16 mouse cellular contexts compared by ENCODE assay signal in the genomic region with DNA sequence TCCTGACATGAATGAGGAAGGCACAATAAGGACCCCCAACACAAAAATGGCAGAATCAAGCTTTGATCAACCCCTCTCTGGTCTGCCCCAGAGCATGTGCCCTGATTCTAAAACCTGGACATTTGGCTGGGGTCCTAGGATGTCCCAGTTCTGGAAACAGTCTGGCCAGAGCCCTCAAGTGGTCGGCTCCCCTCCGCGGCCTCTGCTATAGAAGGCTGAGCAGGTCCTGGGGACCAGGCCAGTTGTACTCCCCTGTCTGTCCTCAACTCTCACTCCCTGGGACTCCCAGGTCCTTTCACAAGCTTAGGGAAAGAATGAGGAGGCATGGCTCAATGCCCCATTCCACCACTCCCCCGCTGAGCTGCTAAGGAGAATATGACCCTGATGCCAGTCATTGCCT. TPM values are rescaled to one million over a fixed set of nuclear protein-coding genes. Genes with fewer than 3 reads are reported as not detected.
A peak's percentile ranks its signal among the peaks of the same experiment; 100 is the strongest.
DNase-seq lines count a peak whose midpoint lies in the region; ATAC-seq lines count a peak whose summit lies in the region.
"Had no signal": no experiment of that assay in that cellular context is flagged by ENCODE, and none has a peak within 500 bp of the region (broad histone marks: within the 10 kb centered on the region; RNA-seq: fewer than 3 reads in every experiment).

No protein-coding gene starts in this region.

- peak overlapping the region; percentile 69; the same call in 1 of the 2 replicates for H3K4me2 ChIP-seq in forebrain, embryonic 12.5 days
- H3K4me2 ChIP-seq in forebrain, embryonic 16.5 days (ENCODE audit: low read length) = no peak overlapping the region
- H3K4me2 ChIP-seq in midbrain, embryonic 12.5 days (replicated peaks) = no peak overlapping the region; the same call in 1 of the 2 replicates
- no peak overlapping the region; the same call in 1 of the 2 replicates for H3K4me2 ChIP-seq in midbrain, embryonic 13.5 days (replicated peaks)
- H3K4me2 ChIP-seq in stomach, embryonic 15.5 days = peak overlapping the region; percentile 89

- 9% methylated on average over 4 of the region's 4 CpGs for WGBS in forebrain, embryonic 12.5 days
- 9% methylated on average over 4 of the region's 4 CpGs for WGBS in forebrain, embryonic 16.5 days
- 12% methylated on average over 4 of the region's 4 CpGs for WGBS in midbrain, embryonic 12.5 days
- 17% methylated on average over 4 of the region's 4 CpGs for WGBS in midbrain, embryonic 13.5 days
- WGBS in stomach, embryonic 15.5 days = 37% methylated on average over 4 of the region's 4 CpGs

- no peaks in the 10 kb centered on the region for H3K36me3 ChIP-seq in forebrain, embryonic 12.5 days (replicated peaks)
- H3K36me3 ChIP-seq in forebrain, embryonic 16.5 days (ENCODE audit: control insufficient read depth, insufficient read depth) = no peaks in the 10 kb centered on the region
- H3K36me3 ChIP-seq in midbrain, embryonic 12.5 days = no peaks in the 10 kb centered on the region
- no peaks in the 10 kb centered on the region for H3K36me3 ChIP-seq in midbrain, embryonic 13.5 days
- no peaks in the 10 kb centered on the region for H3K36me3 ChIP-seq in stomach, embryonic 15.5 days

- no peaks in the 10 kb centered on the region for H3K9me3 ChIP-seq in forebrain, embryonic 12.5 days
- H3K9me3 ChIP-seq in forebrain, embryonic 16.5 days (ENCODE audit: control insufficient read depth, low read length) = no peaks in the 10 kb centered on the region
- no peaks in the 10 kb centered on the region for H3K9me3 ChIP-seq in midbrain, embryonic 12.5 days
- no peaks in the 10 kb centered on the region for H3K9me3 ChIP-seq in midbrain, embryonic 13.5 days
- no peaks in the 10 kb centered on the region for H3K9me3 ChIP-seq in stomach, embryonic 15.5 days

- peaks cover 90% of the 10 kb centered on the region for H3K27me3 ChIP-seq in forebrain, embryonic 12.5 days
- H3K27me3 ChIP-seq in forebrain, embryonic 16.5 days (replicated peaks; ENCODE audit: control insufficient read depth, insufficient read depth, low read length) = peaks cover 51% of the 10 kb centered on the region
- H3K27me3 ChIP-seq in midbrain, embryonic 12.5 days = peaks cover 95% of the 10 kb centered on the region
- H3K27me3 ChIP-seq in midbrain, embryonic 13.5 days = peaks cover 87% of the 10 kb centered on the region
- peaks cover 70% of the 10 kb centered on the region for H3K27me3 ChIP-seq in stomach, embryonic 15.5 days (replicated peaks)

- DNase-seq in cerebellum, postnatal 14 days = peak; percentile 58 to 65
- DNase-seq in spleen, adult 12 weeks (ENCODE audit: low spot score) = no peak
- no peak for DNase-seq in spleen, postnatal 4 days (ENCODE audit: low spot score in 2 of 2)
- DNase-seq: B cell, adult 2 months; forebrain, postnatal 0 days; gastrocnemius, postnatal 36 days; kidney, postnatal 10 days; layer of hippocampus, adult 9-11 months had no signal

- peaks cover 35% of the 10 kb centered on the region for H3K4me1 ChIP-seq in forebrain, embryonic 12.5 days
- H3K4me1 ChIP-seq in forebrain, embryonic 16.5 days (replicated peaks; ENCODE audit: control insufficient read depth, insufficient read depth, low read length) = peaks cover 30% of the 10 kb centered on the region
- peaks cover 38% of the 10 kb centered on the region for H3K4me1 ChIP-seq in midbrain, embryonic 12.5 days
- peaks cover 36% of the 10 kb centered on the region for H3K4me1 ChIP-seq in midbrain, embryonic 13.5 days (replicated peaks)
- H3K4me1 ChIP-seq in stomach, embryonic 15.5 days = peaks cover 16% of the 10 kb centered on the region

- H3K27ac ChIP-seq in forebrain, embryonic 12.5 days = no peak overlapping the region
- H3K27ac ChIP-seq in forebrain, embryonic 16.5 days (ENCODE audit: low read length) = no peak overlapping the region
- H3K27ac ChIP-seq in midbrain, embryonic 12.5 days (replicated peaks) = no peak overlapping the region
- H3K27ac ChIP-seq in midbrain, embryonic 13.5 days = no peak overlapping the region
- no peak overlapping the region for H3K27ac ChIP-seq in stomach, embryonic 15.5 days

- no peak overlapping the region; the same call in 1 of the 2 replicates for H3K4me3 ChIP-seq in forebrain, embryonic 12.5 days (replicated peaks)
- H3K4me3 ChIP-seq in forebrain, embryonic 16.5 days (replicated peaks; ENCODE audit: low read length) = no peak overlapping the region
- H3K4me3 ChIP-seq in midbrain, embryonic 12.5 days = peak overlapping the region; percentile 41; the same call in 1 of the 2 replicates
- no peak overlapping the region for H3K4me3 ChIP-seq in midbrain, embryonic 13.5 days (replicated peaks)
- H3K4me3 ChIP-seq in stomach, embryonic 15.5 days (replicated peaks) = peak overlapping the region; percentile 47; the same call in 1 of the 2 replicates

- no peak for ATAC-seq in forebrain, embryonic 12.5 days (ENCODE audit: low FRiP score)
- no peak for ATAC-seq in forebrain, embryonic 16.5 days
- ATAC-seq in midbrain, embryonic 12.5 days (ENCODE audit: low FRiP score, low read depth) = no peak
- no peak for ATAC-seq in midbrain, embryonic 13.5 days
- ATAC-seq in stomach, embryonic 15.5 days (ENCODE audit: insufficient read depth, low FRiP score, low read depth) = no peak

- no peak overlapping the region for H3K9ac ChIP-seq in forebrain, embryonic 12.5 days
- H3K9ac ChIP-seq in forebrain, embryonic 16.5 days (replicated peaks; ENCODE audit: low read depth, low read length) = no peak overlapping the region
- no peak overlapping the region for H3K9ac ChIP-seq in midbrain, embryonic 12.5 days (replicated peaks)
- H3K9ac ChIP-seq in midbrain, embryonic 13.5 days (replicated peaks) = no peak overlapping the region
- H3K9ac ChIP-seq in stomach, embryonic 15.5 days = no peak overlapping the region

RNA-seq across cellular contexts. Expression of a gene that starts 0.6 kb away (rescaled TPM):
- polyA plus RNA-seq in forebrain, embryonic 12.5 days (2016; fragmentation: Nextera tagmentation; extraction: Ambion mirVana) = 0.90 and 2.4 TPM in 2 replicates
- 0.66 and 0.70 TPM in 2 replicates for polyA plus RNA-seq in forebrain, embryonic 16.5 days (2015; fragmentation: Nextera tagmentation; extraction: Ambion mirVana)
- 0.73 and 0.80 TPM in 2 replicates for polyA plus RNA-seq in midbrain, embryonic 12.5 days (2016; fragmentation: Nextera tagmentation; extraction: Ambion mirVana)
- polyA plus RNA-seq in midbrain, embryonic 13.5 days (2015; fragmentation: Nextera tagmentation; extraction: Ambion mirVana) = 0.50 and 0.70 TPM in 2 replicates
- 0.19 TPM in 2 replicates for polyA plus RNA-seq in stomach, embryonic 15.5 days (2015; fragmentation: Nextera tagmentation; extraction: Ambion mirVana)

RNA-seq across cellular contexts. Expression of a gene that starts 10.9 kb away (rescaled TPM):
- polyA plus RNA-seq in forebrain, embryonic 12.5 days (2016; fragmentation: Nextera tagmentation; extraction: Ambion mirVana) = 0.24 and 0.29 TPM in 2 replicates
- polyA plus RNA-seq in forebrain, embryonic 16.5 days (2015; fragmentation: Nextera tagmentation; extraction: Ambion mirVana) = 0.10 and 0.25 TPM in 2 replicates
- polyA plus RNA-seq in midbrain, embryonic 12.5 days (2016; fragmentation: Nextera tagmentation; extraction: Ambion mirVana) = 0.37 TPM in 1 of 2 replicates, not detected in the other
- not detected in 2 replicates for polyA plus RNA-seq in midbrain, embryonic 13.5 days (2015; fragmentation: Nextera tagmentation; extraction: Ambion mirVana)
- polyA plus RNA-seq in stomach, embryonic 15.5 days (2015; fragmentation: Nextera tagmentation; extraction: Ambion mirVana) = 0.06 and 0.13 TPM in 2 replicates

RNA-seq across cellular contexts. Expression of a gene that starts 31.3 kb away (rescaled TPM):
- polyA plus RNA-seq in forebrain, embryonic 12.5 days (2016; fragmentation: Nextera tagmentation; extraction: Ambion mirVana) = 81.3 and 86.4 TPM in 2 replicates
- 29.8 and 34.6 TPM in 2 replicates for polyA plus RNA-seq in forebrain, embryonic 16.5 days (2015; fragmentation: Nextera tagmentation; extraction: Ambion mirVana)
- 60.1 and 61.9 TPM in 2 replicates for polyA plus RNA-seq in midbrain, embryonic 12.5 days (2016; fragmentation: Nextera tagmentation; extraction: Ambion mirVana)
- polyA plus RNA-seq in midbrain, embryonic 13.5 days (2015; fragmentation: Nextera tagmentation; extraction: Ambion mirVana) = 28.6 and 30.4 TPM in 2 replicates
- polyA plus RNA-seq in stomach, embryonic 15.5 days (2015; fragmentation: Nextera tagmentation; extraction: Ambion mirVana) = 51.0 and 57.6 TPM in 2 replicates

RNA-seq across cellular contexts. Expression of a gene that starts 39.0 kb away (rescaled TPM):
- 3.9 and 4.7 TPM in 2 replicates for polyA plus RNA-seq in forebrain, embryonic 12.5 days (2016; fragmentation: Nextera tagmentation; extraction: Ambion mirVana)
- 17.0 and 18.6 TPM in 2 replicates for polyA plus RNA-seq in forebrain, embryonic 16.5 days (2015; fragmentation: Nextera tagmentation; extraction: Ambion mirVana)
- polyA plus RNA-seq in midbrain, embryonic 12.5 days (2016; fragmentation: Nextera tagmentation; extraction: Ambion mirVana) = 2.6 and 3.3 TPM in 2 replicates
- 9.6 and 9.7 TPM in 2 replicates for polyA plus RNA-seq in midbrain, embryonic 13.5 days (2015; fragmentation: Nextera tagmentation; extraction: Ambion mirVana)
- polyA plus RNA-seq in stomach, embryonic 15.5 days (2015; fragmentation: Nextera tagmentation; extraction: Ambion mirVana) = 0.08 TPM in 1 of 2 replicates, not detected in the other
- polyA plus RNA-seq: heart, embryonic 16.5 days; liver, embryonic 11.5 days; lung, postnatal 0 days had no signal

Comparison
In these comparisons a context has a peak if more than half of its experiments do, and no peak if none do; other contexts are left out.
1. H3K4me2 ChIP-seq: peak in forebrain, embryonic 12.5 days (single experiment) and stomach, embryonic 15.5 days (single experiment); none in forebrain, embryonic 16.5 days (single experiment), midbrain, embryonic 12.5 days (single experiment) and midbrain, embryonic 13.5 days (single experiment).
2. H3K4me3 ChIP-seq: peak in midbrain, embryonic 12.5 days (single experiment) and stomach, embryonic 15.5 days (single experiment); none in forebrain, embryonic 12.5 days (single experiment), forebrain, embryonic 16.5 days (single experiment) and midbrain, embryonic 13.5 days (single experiment).
3. DNase-seq: peak in cerebellum, postnatal 14 days (2 of 2); none in spleen, adult 12 weeks (single experiment) and spleen, postnatal 4 days (0 of 2).